21 mouse cellular contexts compared by ENCODE assay signal in the genomic region with DNA sequence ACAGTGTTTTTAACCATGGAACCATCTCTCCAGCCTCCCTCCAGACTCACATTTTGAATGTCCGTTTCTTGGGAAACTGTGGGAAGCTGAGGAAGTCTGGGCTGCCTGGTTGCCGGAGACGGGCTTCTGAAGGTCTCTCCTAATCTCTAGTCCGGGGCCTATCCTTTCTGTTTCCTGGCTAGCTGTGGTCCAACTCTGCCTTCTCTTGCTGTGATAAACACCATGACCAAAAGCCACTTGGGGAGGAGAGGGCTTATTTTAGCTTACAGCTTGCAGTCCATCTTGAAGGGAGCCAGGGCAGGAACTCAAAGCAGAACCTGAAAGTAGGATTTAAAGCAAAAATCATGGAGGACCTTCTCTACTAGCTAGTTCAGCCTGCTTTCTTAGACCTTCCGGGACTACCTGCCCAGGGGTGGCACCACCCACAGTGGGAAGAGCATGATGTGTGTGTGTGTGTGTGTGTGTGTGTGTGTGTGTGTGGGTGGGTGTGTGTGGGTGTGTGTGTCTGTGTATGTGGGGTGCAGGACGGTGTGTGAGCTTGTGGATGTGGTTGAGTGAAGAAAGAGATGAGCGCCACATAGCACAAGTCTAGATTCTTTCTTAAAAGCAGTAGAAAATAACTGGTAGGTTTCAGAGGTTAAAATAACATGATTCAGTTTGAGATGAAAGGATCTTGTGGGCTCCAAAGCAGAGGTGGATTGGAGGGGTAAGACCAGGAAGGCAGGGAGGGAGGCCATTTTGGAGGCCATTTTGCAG.
DNase-seq lines count a peak whose midpoint lies in the region; ATAC-seq lines count a peak whose summit lies in the region.
"Had no signal": no experiment of that assay in that cellular context is flagged by ENCODE, and none has a peak within 500 bp of the region (broad histone marks: within the 10 kb centered on the region; RNA-seq: fewer than 3 reads in every experiment).

No protein-coding gene starts in this region.

- no peaks in the 10 kb centered on the region for H3K27me3 ChIP-seq in liver, embryonic 12.5 days (replicated peaks)
- H3K27me3 ChIP-seq: forebrain, embryonic 13.5 days; hindbrain, embryonic 13.5 days; limb, embryonic 13.5 days; midbrain, embryonic 12.5 days had no signal

- H3K4me3 ChIP-seq in liver, embryonic 12.5 days = no peak overlapping the region
- H3K4me3 ChIP-seq: forebrain, embryonic 13.5 days; hindbrain, embryonic 13.5 days; limb, embryonic 13.5 days; midbrain, embryonic 12.5 days had no signal

- 51% methylated on average over 7 of the region's 7 CpGs for WGBS in liver, embryonic 12.5 days (ENCODE audit: insufficient replicate concordance)

- H3K9ac ChIP-seq in liver, embryonic 12.5 days = no peak overlapping the region
- H3K9ac ChIP-seq: forebrain, embryonic 13.5 days; hindbrain, embryonic 13.5 days; limb, embryonic 13.5 days; midbrain, embryonic 12.5 days had no signal

- H3K36me3 ChIP-seq in liver, embryonic 12.5 days = no peaks in the 10 kb centered on the region
- H3K36me3 ChIP-seq: hindbrain, embryonic 13.5 days; limb, embryonic 13.5 days; midbrain, embryonic 12.5 days had no signal

- H3K4me2 ChIP-seq in liver, embryonic 12.5 days = no peak overlapping the region
- H3K4me2 ChIP-seq: forebrain, embryonic 13.5 days; hindbrain, embryonic 13.5 days; limb, embryonic 13.5 days; midbrain, embryonic 12.5 days had no signal

- H3K4me1 ChIP-seq in liver, embryonic 12.5 days = peaks cover 51% of the 10 kb centered on the region
- H3K4me1 ChIP-seq: forebrain, embryonic 13.5 days; hindbrain, embryonic 13.5 days; limb, embryonic 13.5 days; midbrain, embryonic 12.5 days had no signal

- no peak for DNase-seq in liver
- DNase-seq in naive thymus-derived CD4-positive, alpha-beta T cell, adult 2 months (ENCODE audit: low read depth) = peak; percentile 73
- DNase-seq in thymus, postnatal 4 days = peak; percentile 44
- no peak for DNase-seq in right cerebral cortex, postnatal 36 days (ENCODE audit: low spot score in 2 of 2)
- DNase-seq in layer of hippocampus, postnatal 14 days (ENCODE audit: low spot score in 2 of 2) = no peak
- DNase-seq: adrenal gland, postnatal 25 days; cerebellum, adult 8-10 months; cerebellum, postnatal 36 days; gastrocnemius, postnatal 36 days; heart, postnatal 36 days; kidney, postnatal 25 days; lung, adult 18-20 months; lung, postnatal 10 days; retina, postnatal 1 day had no signal

- H3K27ac ChIP-seq in liver, embryonic 12.5 days = peak overlapping the region; percentile 23
- H3K27ac ChIP-seq: forebrain, embryonic 13.5 days; hindbrain, embryonic 13.5 days; limb, embryonic 13.5 days; midbrain, embryonic 12.5 days; stomach, postnatal 0 days had no signal

- ATAC-seq in liver, embryonic 12.5 days = no peak
- peak; percentile 6 for ATAC-seq in CD4-positive, CD25-positive, alpha-beta regulatory T cell, adult 4 months
- ATAC-seq: forebrain, embryonic 13.5 days had no signal

- H3K9me3 ChIP-seq in liver, embryonic 12.5 days (replicated peaks) = no peaks in the 10 kb centered on the region
- H3K9me3 ChIP-seq: forebrain, embryonic 13.5 days; hindbrain, embryonic 13.5 days; limb, embryonic 13.5 days; midbrain, embryonic 12.5 days had no signal

Comparison
In these comparisons a context has a peak if more than half of its experiments do, and no peak if none do; other contexts are left out.
1. DNase-seq: peak in naive thymus-derived CD4-positive, alpha-beta T cell, adult 2 months (single experiment) and thymus, postnatal 4 days (single experiment); none in liver (single experiment), right cerebral cortex, postnatal 36 days (0 of 2) and layer of hippocampus, postnatal 14 days (0 of 2).